Comparison of ENCODE assay signal across 8 mouse cellular contexts in the genomic region with DNA sequence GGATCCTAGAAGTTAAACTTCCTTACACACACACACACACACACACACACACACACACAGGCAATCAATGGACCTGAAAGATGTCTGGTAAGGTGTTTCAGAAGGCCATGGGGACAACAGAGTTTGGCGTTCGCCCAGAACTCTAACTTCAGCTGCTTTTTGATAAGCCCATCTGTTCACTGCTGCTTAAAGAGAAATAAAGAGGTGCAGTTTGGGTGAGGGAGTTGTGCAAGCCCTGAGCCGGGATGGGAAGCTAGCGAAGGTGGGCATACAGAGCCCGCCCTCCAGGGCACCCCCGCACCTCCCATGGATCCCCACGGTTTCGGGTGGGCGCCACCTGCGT. TPM values are rescaled to one million over a fixed set of nuclear protein-coding genes. Genes with fewer than 3 reads are reported as not detected.
A peak's percentile ranks its signal among the peaks of the same experiment; 100 is the strongest.
DNase-seq lines count a peak whose midpoint lies in the region; ATAC-seq and TF ChIP-seq lines count a peak whose summit lies in the region.

No protein-coding gene starts in this region.

- 7% methylated on average over 8 of the region's 10 CpGs for WGBS in lung, postnatal 0 days
- WGBS in hindbrain, embryonic 16.5 days: 0% methylated on average over 9 of the region's 10 CpGs
- 2% methylated on average over 10 of the region's 10 CpGs for WGBS in midbrain, embryonic 16.5 days

- H3K4me3 ChIP-seq in lung, postnatal 0 days (ENCODE audit: low read depth, low read length): peak overlapping the region; percentile 49
- peak overlapping the region; percentile 72 for H3K4me3 ChIP-seq in hindbrain, embryonic 16.5 days (ENCODE audit: low read length)
- peak overlapping the region; percentile 77 for H3K4me3 ChIP-seq in midbrain, embryonic 16.5 days (ENCODE audit: low read depth, low read length)

- H3K36me3 ChIP-seq in lung, postnatal 0 days (ENCODE audit: insufficient read depth, low read length): no peaks in the 10 kb centered on the region
- H3K36me3 ChIP-seq in hindbrain, embryonic 16.5 days (ENCODE audit: control insufficient read depth, insufficient read depth, low read length): no peaks in the 10 kb centered on the region
- no peaks in the 10 kb centered on the region for H3K36me3 ChIP-seq in midbrain, embryonic 16.5 days (ENCODE audit: control insufficient read depth, insufficient read depth, low read length)

- no peaks in the 10 kb centered on the region for H3K9me3 ChIP-seq in lung, postnatal 0 days (ENCODE audit: low read length)
- no peaks in the 10 kb centered on the region for H3K9me3 ChIP-seq in hindbrain, embryonic 16.5 days (ENCODE audit: control insufficient read depth, low read length)
- no peaks in the 10 kb centered on the region for H3K9me3 ChIP-seq in midbrain, embryonic 16.5 days (replicated peaks; ENCODE audit: control insufficient read depth, low read length, poor library complexity, severe bottlenecking)

- no peak overlapping the region for H3K27ac ChIP-seq in lung, postnatal 0 days (ENCODE audit: low read length)
- no peak overlapping the region for H3K27ac ChIP-seq in hindbrain, embryonic 16.5 days (ENCODE audit: low read depth, low read length)
- no peak overlapping the region for H3K27ac ChIP-seq in midbrain, embryonic 16.5 days (ENCODE audit: low read length)

- H3K9ac ChIP-seq in lung, postnatal 0 days (replicated peaks; ENCODE audit: low read depth): no peak overlapping the region
- peak overlapping the region; percentile 76 for H3K9ac ChIP-seq in hindbrain, embryonic 16.5 days (ENCODE audit: low read depth, low read length)
- peak overlapping the region; percentile 81 for H3K9ac ChIP-seq in midbrain, embryonic 16.5 days (ENCODE audit: low read depth, low read length)

- peaks cover 18% of the 10 kb centered on the region for H3K27me3 ChIP-seq in lung, postnatal 0 days (replicated peaks; ENCODE audit: insufficient read depth, low read length)
- peaks cover 2% of the 10 kb centered on the region; the same call in 1 of the 2 replicates for H3K27me3 ChIP-seq in hindbrain, embryonic 16.5 days (replicated peaks; ENCODE audit: control insufficient read depth, insufficient read depth, low read length)
- H3K27me3 ChIP-seq in midbrain, embryonic 16.5 days (ENCODE audit: control insufficient read depth, insufficient read depth, low read depth, low read length): peaks cover 11% of the 10 kb centered on the region

- ATAC-seq in lung, postnatal 0 days: no peak
- ATAC-seq in hindbrain, embryonic 16.5 days: no peak
- peak; percentile 40; the same call in 1 of the 2 replicates for ATAC-seq in midbrain, embryonic 16.5 days

- 0 out of 2 replicates have a peak, but pooled peaks have one; percentile 1 for TF ChIP-seq CTCF in lung, postnatal 0 days (IDR thresholded peaks at IDR 0.05)

- TF ChIP-seq EP300 in lung, postnatal 0 days (IDR thresholded peaks at IDR 0.05): no peak

- H3K4me1 ChIP-seq in lung, postnatal 0 days (ENCODE audit: insufficient read depth, low read depth, low read length): peaks cover 14% of the 10 kb centered on the region; the same call in 1 of the 2 replicates
- peaks cover 12% of the 10 kb centered on the region for H3K4me1 ChIP-seq in hindbrain, embryonic 16.5 days (ENCODE audit: control insufficient read depth, insufficient read depth, low read depth, low read length)
- peaks cover 8% of the 10 kb centered on the region; the same call in 1 of the 2 replicates for H3K4me1 ChIP-seq in midbrain, embryonic 16.5 days (ENCODE audit: control insufficient read depth, insufficient read depth, low read length)

- peak overlapping the region; percentile 87 for H3K4me2 ChIP-seq in lung, postnatal 0 days (replicated peaks; ENCODE audit: low read depth, low read length)
- peak overlapping the region; percentile 95 for H3K4me2 ChIP-seq in hindbrain, embryonic 16.5 days (ENCODE audit: low read length)
- H3K4me2 ChIP-seq in midbrain, embryonic 16.5 days (ENCODE audit: low read length): peak overlapping the region; percentile 94

- peak; percentile 48 for DNase-seq in cerebellum, adult 11 months
- no peak for DNase-seq in cerebellum, postnatal 14 days
- DNase-seq in lung, postnatal 0 days (ENCODE audit: low spot score): no peak
- DNase-seq in lung, postnatal 4 days: no peak
- no peak for DNase-seq in gastrocnemius, postnatal 25 days
- no peak for DNase-seq in urinary bladder, postnatal 25 days (ENCODE audit: low spot score)

RNA-seq across cellular contexts. Expression of a gene that starts 0.6 kb away (rescaled TPM):
- polyA plus RNA-seq in lung, postnatal 0 days (2015; fragmentation: Nextera tagmentation; extraction: Ambion mirVana): 1.0 and 1.2 TPM in 2 replicates
- 2.5 and 2.6 TPM in 2 replicates for polyA plus RNA-seq in hindbrain, embryonic 16.5 days (2015; fragmentation: Nextera tagmentation; extraction: Ambion mirVana)
- polyA plus RNA-seq in midbrain, embryonic 16.5 days (2015; fragmentation: Nextera tagmentation; extraction: Ambion mirVana): 2.0 and 2.1 TPM in 2 replicates
- 10 to 100 TPM in 1 of 2 experiments, 1 to 10 TPM in 1; 9.0 to 10.7 TPM for total RNA-seq in gastrocnemius, postnatal 25 days (2021)
